Mouse (Mus musculus): ENCODE measurements around the gene Tex13a. TPM values are rescaled to one million over a fixed set of nuclear protein-coding genes. Genes with fewer than 3 reads are reported as not detected.

Tex13a gene
- not detected in 2 replicates for polyA plus RNA-seq (2015; fragmentation: Nextera tagmentation; extraction: Ambion mirVana)

- H3K9me3 ChIP-seq (replicated peaks) = no peaks in the 10 kb centered on the region
- H3K4me3 ChIP-seq = no peak within 1 kb of the TSS
- H3K4me2 ChIP-seq = no peak within 1 kb of the TSS
- no peaks in the 10 kb centered on the region for H3K36me3 ChIP-seq (ENCODE audit: poor library complexity, severe bottlenecking)
- no peak within 1 kb of the TSS for H3K9ac ChIP-seq
- no peak within 1 kb of the TSS for H3K27ac ChIP-seq
- no peaks in the 10 kb centered on the region for H3K4me1 ChIP-seq
- no peaks in the 10 kb centered on the region for H3K27me3 ChIP-seq
- no peak for ATAC-seq
- WGBS = 75% methylated on average over 3 of the region's 3 CpGs
Observed at GRCm38 (mm10) chrX:138209480-138209879, at the start of gene Tex13a. TSS of gene Tex13a (minus strand) at chrX:138209580.

GRCm38 (mm10) chrX:138234626-138235025 lies 25.2 kb upstream of the Tex13a start:
- 73% methylated on average over 4 of the region's 4 CpGs for WGBS
- Histone ChIP-seq H3K27me3 (no peaks in the 10 kb centered on the region), H3K36me3 (ENCODE audit: poor library complexity, severe bottlenecking) (no peaks in the 10 kb centered on the region), H3K27ac (no peak overlapping the region), H3K4me1 (no peaks in the 10 kb centered on the region), H3K4me2 (no peak overlapping the region), H3K9ac (no peak overlapping the region), H3K4me3 (no peak overlapping the region), H3K9me3 (replicated peaks) (no peaks in the 10 kb centered on the region)
- no peak for ATAC-seq

DNA sequence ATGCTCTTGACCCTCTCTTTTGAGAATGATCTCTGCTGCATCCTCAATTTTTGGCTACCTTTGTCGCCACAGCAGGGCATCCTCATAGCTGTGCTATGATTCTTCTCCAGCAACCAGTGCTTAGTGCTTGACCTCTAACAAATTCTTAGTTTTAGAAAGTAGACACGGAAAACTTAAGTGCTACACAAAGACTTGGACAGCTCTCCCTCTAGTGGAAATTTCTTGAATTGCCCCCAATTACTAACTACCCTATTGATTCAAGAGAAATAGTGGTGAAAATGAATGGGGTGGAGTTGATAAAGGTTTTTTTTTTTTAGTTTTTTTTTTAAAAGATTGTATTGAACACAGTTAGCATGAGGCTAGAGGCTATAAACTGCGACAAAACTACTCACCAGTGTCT lies 39.2 kb downstream of the Tex13a start:
- no peaks in the 10 kb centered on the region for H3K9me3 ChIP-seq (replicated peaks)
- no peaks in the 10 kb centered on the region for H3K36me3 ChIP-seq (ENCODE audit: poor library complexity, severe bottlenecking)
- WGBS = 16% methylated on average over 3 of the region's 3 CpGs

More for the DNA sequence above, 39.2 kb downstream of the Tex13a start:
- H3K4me3 ChIP-seq = no peak overlapping the region
- H3K27ac ChIP-seq = no peak overlapping the region
- no peaks in the 10 kb centered on the region for H3K4me1 ChIP-seq
- no peaks in the 10 kb centered on the region for H3K27me3 ChIP-seq
- no peak; the same call in 1 of the 2 replicates for ATAC-seq
- H3K4me2 ChIP-seq = no peak overlapping the region
- no peak overlapping the region for H3K9ac ChIP-seq

Data from forebrain, embryonic 13.5 days (tissue).